Mouse (Mus musculus): Measurements from ENCODE around the gene Cfap43. TPM values are rescaled to one million over a fixed set of nuclear protein-coding genes. Genes with fewer than 3 reads are reported as not detected.

Cfap43 gene
- not detected in 2 replicates for total RNA-seq (2015; ENCODE audit: low replicate concordance)
- not detected in 2 replicates for total RNA-seq (2017; ENCODE audit: low replicate concordance)

GRCm38 (mm10) chr19:47919126-47919965 lies at the start of gene Cfap43, which contains the start of gene Itprip:
Cfap43 (minus strand) TSS chr19:47919287.
Itprip (minus strand) TSS chr19:47919299.
- ATAC-seq (replicated peaks; ENCODE audit: low FRiP score, poor library complexity, severe bottlenecking) = peak; percentile 79

GRCm38 (mm10) chr19:47958181-47958580 lies 39.1 kb upstream of the Cfap43 start:
- no peak for ATAC-seq (replicated peaks; ENCODE audit: low FRiP score, poor library complexity, severe bottlenecking)

GRCm38 (mm10) chr19:47953169-47953568 lies 34.1 kb upstream of the Cfap43 start:
- no peak for ATAC-seq (replicated peaks; ENCODE audit: low FRiP score, poor library complexity, severe bottlenecking)

GRCm38 (mm10) chr19:47950946-47951345 lies 31.9 kb upstream of the Cfap43 start:
- no peak for ATAC-seq (replicated peaks; ENCODE audit: low FRiP score, poor library complexity, severe bottlenecking)

GRCm38 (mm10) chr19:47946821-47947465 lies 27.9 kb upstream of the Cfap43 start:
- no peak for ATAC-seq (replicated peaks; ENCODE audit: low FRiP score, poor library complexity, severe bottlenecking)

- no peak for ATAC-seq (replicated peaks; ENCODE audit: low FRiP score, poor library complexity, severe bottlenecking)
These were observed 20.3 kb upstream of the Cfap43 start for GRCm38 (mm10) chr19:47939361-47939760.

GRCm38 (mm10) chr19:47937443-47938406 lies 18.6 kb upstream of the Cfap43 start, which contains the start of gene Cfap58:
Cfap58 (plus strand) TSS chr19:47937675.
- ATAC-seq (replicated peaks; ENCODE audit: low FRiP score, poor library complexity, severe bottlenecking) = no peak

GRCm38 (mm10) chr19:47936938-47937337 lies 17.9 kb upstream of the Cfap43 start:
- no peak for ATAC-seq (replicated peaks; ENCODE audit: low FRiP score, poor library complexity, severe bottlenecking)

GRCm38 (mm10) chr19:47936490-47936889 lies 17.4 kb upstream of the Cfap43 start:
- no peak for ATAC-seq (replicated peaks; ENCODE audit: low FRiP score, poor library complexity, severe bottlenecking)

GRCm38 (mm10) chr19:47935530-47935929 lies 16.4 kb upstream of the Cfap43 start:
- ATAC-seq (replicated peaks; ENCODE audit: low FRiP score, poor library complexity, severe bottlenecking) = no peak

GRCm38 (mm10) chr19:47934636-47935238 lies 15.7 kb upstream of the Cfap43 start:
- ATAC-seq (replicated peaks; ENCODE audit: low FRiP score, poor library complexity, severe bottlenecking) = no peak

GRCm38 (mm10) chr19:47934146-47934545 lies 15.1 kb upstream of the Cfap43 start:
- ATAC-seq (replicated peaks; ENCODE audit: low FRiP score, poor library complexity, severe bottlenecking) = no peak

- ATAC-seq (replicated peaks; ENCODE audit: low FRiP score, poor library complexity, severe bottlenecking) = no peak
These were observed 13.0 kb upstream of the Cfap43 start for GRCm38 (mm10) chr19:47931982-47932638.

- no peak for ATAC-seq (replicated peaks; ENCODE audit: low FRiP score, poor library complexity, severe bottlenecking)
These were observed 10.0 kb upstream of the Cfap43 start for GRCm38 (mm10) chr19:47929043-47929442.

GRCm38 (mm10) chr19:47927032-47927431 lies 7.9 kb upstream of the Cfap43 start:
- ATAC-seq (replicated peaks; ENCODE audit: low FRiP score, poor library complexity, severe bottlenecking) = no peak

- no peak for ATAC-seq (replicated peaks; ENCODE audit: low FRiP score, poor library complexity, severe bottlenecking)
These were observed 6.7 kb upstream of the Cfap43 start for GRCm38 (mm10) chr19:47925819-47926218.

- ATAC-seq (replicated peaks; ENCODE audit: low FRiP score, poor library complexity, severe bottlenecking) = no peak
These were observed 884 bp upstream of the Cfap43 start for GRCm38 (mm10) chr19:47919966-47920375.

- peak; percentile 32 for ATAC-seq (replicated peaks; ENCODE audit: low FRiP score, poor library complexity, severe bottlenecking)
These were observed 509 bp downstream of the Cfap43 start for GRCm38 (mm10) chr19:47918455-47919101.
